Mouse (Mus musculus) 3T3-L1 (cell line): ENCODE measurements around the gene Kcnn3.

Experiments used
- DNase-seq: peaks from one replicate; pipeline ENCODE4 v3.0.0-alpha.2; 2015; ENCODE audit warnings: low read depth, low spot score

The Kcnn3 gene

DNA sequence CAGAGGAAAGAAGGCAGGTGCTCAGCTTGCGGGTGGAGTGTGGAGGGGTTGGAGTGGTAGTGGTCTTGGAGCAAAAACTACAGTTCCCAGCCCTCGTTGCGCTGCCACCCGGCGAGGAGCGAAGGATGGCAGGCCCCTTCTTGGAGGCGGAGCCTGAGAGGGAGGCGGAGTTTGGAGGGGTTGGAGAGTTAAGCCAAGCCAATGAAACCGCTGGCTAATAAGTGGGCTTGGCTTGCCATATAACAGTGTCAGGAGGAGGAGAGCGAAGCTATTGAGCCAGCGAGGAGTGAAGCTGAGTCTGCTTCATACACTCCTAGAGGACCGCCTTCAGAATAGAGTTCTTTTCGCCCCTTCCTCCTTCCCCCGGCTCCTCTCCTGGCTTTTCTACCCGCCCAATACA lies at the start of gene Kcnn3:
Gene Kcnn3, plus strand, starts transcription at position 271 of the 400 bp plus-strand sequence.
- no peak for DNase-seq

DNA sequence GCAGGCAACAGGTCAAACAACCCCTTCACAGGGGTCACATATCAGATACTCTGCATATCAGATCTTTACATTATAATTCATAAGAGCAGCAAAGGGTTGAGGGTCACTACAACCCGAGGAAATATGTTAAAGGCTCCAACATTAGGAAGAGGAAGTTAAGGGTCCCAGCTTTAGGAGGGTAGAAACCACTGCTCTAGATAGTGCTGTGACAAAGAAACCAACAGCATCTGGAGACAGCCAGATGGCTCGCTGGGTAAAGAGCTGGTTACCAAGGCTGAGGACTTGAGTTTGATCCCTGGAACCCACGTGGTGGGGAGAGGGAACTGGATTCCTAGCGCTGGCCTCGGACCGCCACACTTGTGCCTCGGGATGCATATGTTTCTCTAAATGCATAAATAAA lies 47.7 kb upstream of the Kcnn3 start:
- DNase-seq, result no peak

DNA sequence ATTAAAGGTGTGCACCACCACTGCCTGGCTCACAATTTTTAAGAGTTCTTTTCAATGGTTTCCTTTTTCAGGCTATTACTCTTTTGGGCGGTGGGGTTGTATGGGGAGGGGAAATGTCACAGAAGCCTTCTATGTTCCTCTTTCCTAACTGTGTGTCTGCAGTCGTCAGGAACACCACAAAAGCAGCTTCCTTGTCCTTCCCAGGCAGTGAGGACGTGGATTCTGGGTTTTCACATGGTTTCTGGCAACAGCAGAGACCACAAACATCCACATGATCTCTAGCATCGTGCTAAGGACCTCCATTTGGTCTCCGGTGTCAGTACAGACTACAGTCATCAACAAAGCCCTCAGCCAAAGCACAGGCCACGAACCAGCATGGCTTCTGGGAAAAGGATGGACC lies 46.1 kb upstream of the Kcnn3 start:
- DNase-seq, result no peak

DNA sequence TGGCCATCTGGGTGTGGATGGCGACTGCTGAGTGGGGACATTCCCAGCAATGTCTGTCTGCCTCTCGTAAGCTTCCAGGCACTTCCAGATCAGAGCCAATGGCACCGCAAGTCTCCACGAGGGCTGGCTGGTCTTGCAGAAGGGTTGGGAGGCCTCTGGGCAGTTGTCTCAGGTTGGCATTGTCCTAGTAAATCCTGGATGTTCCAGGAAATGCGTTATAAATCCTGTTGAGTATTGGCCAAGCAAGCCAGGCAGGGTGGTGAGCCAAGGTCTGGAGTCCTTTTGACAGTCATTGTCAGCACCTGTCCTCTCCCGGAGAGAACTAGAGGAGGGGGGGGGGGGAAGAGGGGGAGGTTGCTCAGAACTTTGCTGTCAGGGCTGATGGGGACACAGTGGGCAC lies 40.9 kb upstream of the Kcnn3 start:
- DNase-seq, result no peak

DNA sequence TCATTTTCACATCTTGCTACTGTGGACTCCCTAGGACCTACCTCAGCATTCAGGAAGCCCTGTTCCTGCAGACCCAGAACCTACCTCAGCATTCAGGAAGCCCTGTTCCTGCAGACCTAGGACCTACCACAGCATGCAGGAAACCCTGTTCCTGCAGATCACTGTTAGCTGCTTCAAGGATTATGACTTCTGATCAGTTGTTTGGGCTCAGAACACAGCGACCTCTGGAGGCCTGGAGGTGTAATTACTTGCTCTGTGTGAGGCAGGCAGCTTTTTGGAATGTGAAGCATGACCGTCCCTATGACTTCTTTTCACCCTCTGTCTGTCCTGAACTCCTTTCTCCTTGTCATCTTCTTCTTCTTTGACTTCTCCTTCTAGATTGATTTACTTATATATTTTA lies 38.5 kb upstream of the Kcnn3 start:
- peak; percentile 49 for DNase-seq

DNA sequence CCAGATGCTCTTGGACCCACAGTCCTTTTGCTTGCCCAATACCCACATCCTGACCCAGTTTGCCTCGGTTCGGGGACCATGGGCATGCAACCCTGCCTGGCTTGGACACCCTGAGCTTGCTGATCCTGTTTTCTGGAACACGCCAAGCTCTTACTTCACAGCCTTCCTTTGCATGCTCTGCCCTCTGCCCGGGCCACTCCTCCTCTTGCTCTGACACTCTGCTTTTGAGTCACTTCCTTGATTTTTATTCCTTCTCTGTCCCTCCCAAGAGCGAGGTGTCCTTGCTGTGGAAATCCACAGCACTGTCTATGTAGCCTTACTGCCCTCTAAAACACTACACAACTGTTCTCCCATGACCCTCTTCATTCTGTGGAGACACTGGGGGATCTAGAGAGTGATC lies 37.7 kb upstream of the Kcnn3 start:
- no peak for DNase-seq

DNA sequence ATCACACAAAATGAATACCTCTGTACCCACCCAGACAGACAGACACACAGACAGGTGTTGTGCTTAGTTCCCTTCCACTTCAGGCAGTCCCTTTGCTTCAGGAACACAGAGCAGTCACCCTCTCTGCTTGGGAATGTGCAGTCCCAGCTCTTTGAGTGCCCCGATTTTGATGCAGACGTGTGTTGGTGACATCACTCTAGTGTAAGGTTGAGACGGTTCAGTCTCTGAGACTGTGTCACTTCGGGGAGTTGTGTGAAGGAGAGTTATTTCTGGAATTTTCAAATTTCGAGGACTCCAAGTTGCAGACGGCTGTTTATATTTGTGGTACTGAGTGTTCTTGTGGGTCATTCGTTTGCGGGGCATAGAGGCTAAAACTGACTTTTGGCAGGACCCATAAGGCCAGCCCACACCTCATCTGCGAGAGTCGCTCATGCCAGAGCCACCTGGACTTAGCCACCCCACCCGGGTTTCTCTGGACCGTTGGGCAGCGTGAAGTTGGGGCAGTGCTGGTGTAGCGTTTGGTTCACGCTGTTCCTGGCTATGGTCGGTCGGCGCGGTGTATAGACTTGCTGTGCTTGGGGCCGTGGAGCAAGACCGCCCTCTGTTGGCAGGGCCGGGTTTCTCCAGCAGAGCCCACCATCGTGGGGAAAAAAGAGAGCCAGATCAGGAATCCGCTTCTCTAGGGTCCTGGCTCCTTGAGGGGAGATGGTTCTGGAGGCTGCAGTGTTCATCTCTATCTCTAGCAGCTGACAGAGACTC lies 35.0 kb upstream of the Kcnn3 start:
- DNase-seq, result peak; percentile 81

DNA sequence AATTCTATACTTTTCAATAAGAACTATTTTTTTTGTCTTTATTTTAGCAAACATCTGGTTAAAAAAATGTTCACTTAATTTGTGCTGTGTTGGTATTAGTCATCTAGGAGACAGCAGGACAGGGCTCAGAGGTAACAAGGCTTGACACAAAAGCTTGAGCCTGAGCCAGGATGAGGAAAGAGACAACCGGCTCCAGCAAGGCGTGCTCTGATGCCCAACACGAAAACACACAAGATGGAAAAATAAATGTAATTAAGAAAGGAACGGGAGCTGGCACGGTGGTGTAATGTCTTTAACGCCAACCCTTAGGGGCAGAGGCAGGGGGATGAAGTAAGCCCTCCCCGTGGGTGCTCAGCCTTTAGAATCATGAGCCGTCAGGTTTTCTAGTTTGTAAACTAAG lies 33.9 kb upstream of the Kcnn3 start:
- peak; percentile 36 for DNase-seq

DNA sequence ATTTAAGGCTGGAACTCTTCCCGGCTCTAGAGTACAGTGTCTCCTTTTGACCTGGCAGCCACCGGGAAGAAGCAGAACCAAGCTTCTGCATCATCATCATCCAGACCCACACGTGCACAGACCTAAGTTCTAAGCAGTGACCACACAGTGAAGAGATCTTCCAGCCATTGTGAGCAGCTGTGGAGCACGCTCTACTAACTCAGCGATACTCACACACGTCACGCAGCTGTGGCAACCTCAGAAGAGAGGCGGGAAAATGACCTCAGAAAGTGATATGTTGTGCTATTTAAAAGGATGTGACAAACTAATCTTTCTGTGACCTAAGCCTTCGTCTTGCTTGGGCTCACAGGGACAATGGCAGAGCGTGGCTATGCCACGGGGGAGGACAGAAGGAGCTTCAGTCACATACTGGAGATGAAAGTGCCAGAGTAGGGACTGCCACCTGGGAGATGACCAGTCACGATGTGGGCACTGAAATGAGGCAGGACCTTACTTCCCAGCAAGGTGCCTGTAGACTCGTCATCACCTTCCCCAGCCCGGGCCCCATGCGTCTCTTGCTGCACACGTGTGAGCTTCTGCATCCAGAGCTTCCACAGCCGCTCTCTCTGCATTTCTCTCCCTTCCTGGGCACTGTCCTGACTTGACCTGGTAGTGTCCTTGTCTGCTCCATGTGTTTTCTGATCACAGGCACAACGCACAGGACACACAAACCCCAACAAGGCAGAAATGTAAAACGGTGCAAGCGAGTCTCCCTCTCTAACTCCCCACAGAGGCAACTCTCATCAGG lies 32.9 kb upstream of the Kcnn3 start:
- DNase-seq, result no peak

DNA sequence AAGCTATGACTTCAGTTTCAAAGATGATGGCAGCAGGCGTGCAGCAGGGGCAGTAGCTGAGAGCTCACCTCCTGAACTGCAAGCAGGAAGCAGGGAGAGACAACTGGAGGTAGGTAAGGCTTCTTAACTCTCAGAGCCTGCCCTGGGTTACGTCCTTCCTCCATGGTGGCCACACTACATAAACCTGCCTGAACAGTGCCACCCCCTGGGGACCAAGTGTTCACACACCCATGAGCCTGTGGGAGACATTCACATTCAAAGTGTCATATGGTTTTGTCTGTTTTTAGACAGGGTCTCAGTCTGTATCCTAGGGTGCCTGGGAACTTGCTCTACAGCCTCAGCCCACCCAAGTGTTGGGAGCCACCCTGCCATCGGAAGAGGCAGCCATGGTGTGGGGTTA lies 29.2 kb upstream of the Kcnn3 start:
- peak; percentile 13 for DNase-seq

DNA sequence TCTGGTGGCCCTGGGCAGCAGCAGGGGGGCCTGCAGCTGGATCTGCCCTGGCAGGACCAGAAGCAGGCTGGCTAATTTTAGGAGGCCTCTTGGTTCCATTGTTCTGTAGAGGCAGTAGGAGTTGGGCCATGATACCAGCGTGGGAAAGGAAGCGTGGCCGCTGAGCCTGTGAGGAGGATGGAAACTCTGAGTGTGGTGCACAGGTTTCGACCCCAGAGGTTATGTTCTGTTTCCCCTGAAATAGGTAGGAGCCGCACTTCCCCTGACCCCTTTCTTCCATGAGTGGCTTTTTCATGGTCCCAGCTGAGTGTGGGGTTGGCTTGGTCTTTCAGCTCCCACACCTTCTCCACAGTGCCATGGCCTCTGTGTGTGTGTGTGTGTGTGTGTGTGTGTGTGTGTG lies 28.4 kb upstream of the Kcnn3 start:
- no peak for DNase-seq

DNA sequence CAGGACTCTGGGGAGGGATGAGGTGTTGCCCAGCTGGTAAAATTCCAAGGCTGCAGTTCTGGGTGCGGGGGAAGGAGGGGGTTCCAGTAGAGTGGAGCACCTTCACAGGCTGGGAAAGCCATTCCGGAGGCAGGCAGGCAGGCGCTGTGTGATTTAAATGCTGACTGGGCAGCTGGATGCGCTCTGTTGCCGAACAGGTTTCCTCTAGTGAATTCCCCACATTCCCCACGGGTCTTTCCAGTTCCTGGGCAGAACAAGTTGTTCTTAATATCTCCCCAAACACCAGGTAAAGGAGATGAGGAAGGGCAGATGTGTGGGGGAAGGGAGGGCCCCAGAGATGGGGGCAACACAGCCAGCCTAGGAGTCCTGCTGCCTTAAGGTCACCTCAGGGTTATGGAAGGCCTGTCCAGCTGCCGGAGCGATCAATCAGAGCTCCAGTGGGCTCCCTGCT lies 27.2 kb upstream of the Kcnn3 start:
- no peak for DNase-seq

DNA sequence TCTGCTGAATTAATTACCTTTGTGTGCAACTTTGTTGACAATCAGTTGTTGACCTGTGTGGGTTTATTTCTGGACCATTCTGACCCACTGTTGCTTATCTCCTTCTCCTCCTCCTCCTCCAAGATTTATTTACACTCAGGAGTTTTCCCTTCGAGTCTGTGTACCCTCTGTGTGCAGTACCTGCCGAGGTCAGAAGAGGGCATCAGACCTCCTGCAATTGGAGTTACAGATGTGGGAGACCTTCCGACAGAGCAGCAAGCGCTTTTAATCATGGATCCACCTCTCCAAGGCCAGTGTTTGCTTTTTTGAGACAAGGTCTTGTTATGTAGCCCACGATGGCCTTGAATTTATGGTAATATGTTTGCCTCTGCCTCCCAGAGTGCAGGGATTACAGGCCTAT lies 25.3 kb upstream of the Kcnn3 start:
- DNase-seq, result no peak

DNA sequence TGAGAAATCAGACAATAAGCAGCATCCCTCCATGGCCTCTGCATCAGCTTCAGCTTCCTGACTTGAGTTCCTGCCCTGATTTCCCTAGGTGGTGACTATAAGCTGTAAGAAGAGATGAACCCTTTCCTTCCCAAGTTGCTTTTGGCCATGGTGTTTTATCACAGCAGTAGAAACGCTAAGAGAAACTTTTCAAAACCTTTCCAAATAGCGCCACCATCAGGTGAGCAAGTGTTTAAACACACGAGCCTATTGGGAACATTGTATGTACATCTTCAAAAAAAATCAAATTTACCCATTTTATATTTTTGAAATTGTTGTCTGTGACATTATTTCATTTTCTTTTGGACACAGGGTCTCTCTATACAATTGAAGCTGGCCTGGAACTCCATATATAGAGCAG lies 23.6 kb upstream of the Kcnn3 start:
- no peak for DNase-seq

DNA sequence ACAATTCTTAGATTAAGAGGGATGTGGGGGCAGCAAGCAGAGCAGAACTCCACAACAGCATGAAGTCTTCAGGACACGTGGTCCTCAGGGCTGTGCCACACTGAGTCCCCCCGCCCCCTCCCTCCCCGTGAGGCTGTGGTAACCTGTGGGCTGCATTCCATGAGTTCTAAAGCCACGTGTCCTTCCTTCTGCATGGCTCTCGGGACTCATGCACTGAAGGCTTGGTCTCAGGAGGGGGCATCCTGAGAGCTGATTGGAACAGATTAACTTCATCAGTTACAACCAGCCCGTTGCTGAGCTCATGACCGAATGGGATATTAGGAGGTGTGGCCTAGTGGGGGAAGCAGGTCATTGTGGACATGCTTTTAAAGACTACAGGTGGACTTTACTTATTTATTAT lies 20.3 kb upstream of the Kcnn3 start:
- no peak for DNase-seq

DNA sequence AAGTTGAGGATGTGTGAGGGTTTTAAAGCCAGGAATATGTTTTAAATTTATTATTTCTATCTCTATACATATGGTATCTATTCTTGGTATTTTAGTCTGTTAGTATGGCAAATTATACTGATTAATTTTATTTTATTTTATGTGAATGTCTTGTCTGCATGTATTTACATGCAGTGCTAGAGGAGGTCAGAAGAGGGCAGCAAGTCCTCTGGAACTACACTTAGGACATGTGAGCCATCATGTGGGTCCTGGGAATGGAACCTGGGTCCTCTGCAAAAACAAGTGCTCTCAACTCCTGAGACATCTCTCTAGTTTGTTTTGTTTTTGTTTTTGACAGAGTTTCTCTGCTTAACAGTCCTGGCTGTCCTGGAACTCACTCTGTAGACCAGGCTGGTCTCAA lies 18.5 kb upstream of the Kcnn3 start:
- peak; percentile 43 for DNase-seq

DNA sequence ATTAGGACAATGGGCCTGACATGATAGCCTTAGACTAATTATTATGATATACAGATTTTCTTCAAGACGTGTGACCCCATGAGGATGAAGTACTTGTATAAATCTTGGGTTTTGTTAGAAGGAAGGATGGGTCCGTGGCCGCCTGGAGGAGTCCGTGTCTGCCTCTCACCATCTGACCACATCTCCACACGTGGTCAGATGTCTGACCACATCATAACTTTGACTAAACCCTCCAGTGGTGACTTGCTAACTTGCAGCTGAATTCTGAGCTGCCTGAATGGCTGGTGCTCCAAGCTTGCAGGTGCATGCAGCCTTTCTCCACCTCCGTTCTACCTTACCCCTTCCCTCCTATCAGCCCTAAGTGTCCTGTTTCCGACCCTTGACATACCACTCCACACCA lies 17.4 kb upstream of the Kcnn3 start:
- peak; percentile 47 for DNase-seq

DNA sequence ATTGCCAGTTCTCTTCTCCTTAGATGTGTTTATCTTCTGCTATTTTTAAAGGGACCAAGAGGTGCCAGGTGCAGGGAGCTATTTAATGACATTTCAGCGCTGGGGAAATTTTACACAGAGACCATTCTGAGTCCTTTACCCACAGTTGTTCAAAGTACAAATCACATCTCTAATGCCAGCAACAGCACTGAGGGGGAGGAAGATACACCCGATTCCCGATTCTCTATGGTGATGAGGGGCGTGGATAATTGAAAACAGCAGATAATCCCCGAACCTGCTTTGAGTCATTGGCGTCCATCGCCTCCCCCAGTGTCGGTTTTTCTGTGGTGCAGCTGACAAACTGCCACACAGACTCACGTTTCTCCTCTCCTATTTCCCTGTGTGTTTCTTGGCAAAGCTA lies 11.9 kb upstream of the Kcnn3 start:
- DNase-seq, result no peak

DNA sequence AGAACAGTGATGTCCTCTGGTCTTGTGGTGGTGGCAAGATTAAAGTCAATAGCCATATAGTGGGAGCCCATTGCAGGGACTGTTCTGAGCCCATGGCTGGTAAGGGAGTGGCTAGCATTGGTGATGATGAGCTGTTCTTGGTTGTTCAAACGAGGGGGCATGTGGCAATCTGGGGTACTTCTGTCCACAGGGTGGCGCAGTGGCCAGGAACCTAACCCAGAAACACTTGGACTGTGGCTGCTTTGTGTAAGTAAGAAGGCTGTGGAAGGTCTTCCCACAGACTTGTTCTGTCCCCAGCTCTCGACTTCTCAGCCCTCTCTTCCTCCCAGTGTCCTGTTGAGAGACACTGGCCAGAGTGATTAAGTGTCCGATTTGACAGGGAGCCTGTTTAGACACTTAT lies 9.0 kb upstream of the Kcnn3 start:
- peak; percentile 30 for DNase-seq

DNA sequence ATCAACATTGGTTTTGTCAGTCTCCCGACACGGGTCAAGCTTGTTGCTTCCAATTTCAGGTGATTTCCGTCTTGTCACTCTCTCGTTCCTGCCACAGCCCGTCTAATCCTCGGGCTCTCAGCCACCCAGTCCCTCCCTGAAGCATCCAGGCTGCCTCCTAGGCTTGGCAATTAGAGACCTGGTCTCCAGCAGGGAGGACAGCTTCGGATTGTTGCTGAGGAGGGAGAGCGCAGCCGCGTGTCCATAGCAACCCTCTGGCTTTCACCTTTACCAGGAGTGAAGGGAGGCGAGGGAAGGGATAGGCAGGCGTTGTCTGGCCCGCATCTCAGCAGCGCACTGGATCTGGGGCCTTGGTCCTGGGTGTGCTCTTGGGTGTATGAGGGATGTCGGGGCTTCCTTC lies 8.6 kb upstream of the Kcnn3 start:
- no peak for DNase-seq

DNA sequence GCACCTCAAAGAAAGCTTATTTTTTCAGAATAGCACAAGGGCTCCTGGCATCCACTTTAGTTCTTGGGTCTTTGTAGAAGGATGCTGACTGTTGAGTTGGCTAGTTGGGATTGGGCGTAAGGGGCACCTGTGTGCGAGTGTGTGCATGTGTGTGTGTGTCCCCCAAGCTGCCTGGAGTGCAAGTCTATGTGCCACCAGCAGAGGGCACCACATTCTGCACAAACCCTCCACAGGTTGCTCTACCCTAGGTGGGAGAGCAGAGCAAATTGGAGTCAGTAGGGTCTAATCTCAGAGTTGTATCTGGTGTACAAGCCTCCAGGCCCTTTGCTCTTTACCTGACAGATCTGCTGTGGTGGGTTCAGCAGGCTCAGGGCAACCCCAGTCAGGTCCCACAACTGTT lies 7.7 kb upstream of the Kcnn3 start:
- DNase-seq, result peak; percentile 37

DNA sequence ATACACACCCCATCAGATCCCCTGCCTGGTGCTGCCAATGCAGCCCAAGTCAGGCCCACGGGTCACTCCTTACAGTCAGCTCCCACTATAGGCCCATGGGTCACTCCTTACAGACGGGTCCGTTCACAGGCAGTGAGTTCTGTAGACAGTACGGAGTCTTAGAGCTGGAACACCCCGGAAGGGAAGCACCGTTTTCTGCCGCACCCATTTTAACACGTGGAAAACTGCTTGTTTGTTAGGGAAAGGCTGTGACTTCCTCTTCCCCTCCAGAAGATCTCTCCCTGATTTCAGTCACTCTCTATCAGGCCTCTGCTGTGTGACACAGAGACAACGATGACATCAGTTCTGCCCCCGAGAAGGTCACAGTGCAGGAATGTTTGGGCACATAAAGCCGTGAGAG lies 4.5 kb upstream of the Kcnn3 start:
- DNase-seq, result no peak

DNA sequence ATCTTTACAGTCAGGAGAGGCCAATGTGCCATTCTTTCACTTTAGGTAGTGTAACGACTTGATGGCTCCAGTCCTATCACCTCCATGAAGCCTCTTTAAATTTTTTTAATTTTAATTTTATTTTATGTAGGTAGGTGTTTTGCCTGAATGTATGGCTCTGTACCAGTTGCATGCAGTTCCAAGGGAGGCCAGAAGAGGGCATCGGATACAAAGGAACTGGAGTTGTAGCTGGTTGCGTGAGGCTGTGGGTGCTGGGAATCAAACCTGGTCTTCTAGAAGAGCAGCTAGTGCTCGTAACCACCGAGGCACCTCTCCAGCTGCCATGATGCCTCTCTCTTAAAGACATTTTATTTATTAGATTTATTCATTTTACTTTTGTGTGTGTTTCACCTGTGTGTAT lies 3.6 kb upstream of the Kcnn3 start:
- DNase-seq, result no peak
